In the genomic region with DNA sequence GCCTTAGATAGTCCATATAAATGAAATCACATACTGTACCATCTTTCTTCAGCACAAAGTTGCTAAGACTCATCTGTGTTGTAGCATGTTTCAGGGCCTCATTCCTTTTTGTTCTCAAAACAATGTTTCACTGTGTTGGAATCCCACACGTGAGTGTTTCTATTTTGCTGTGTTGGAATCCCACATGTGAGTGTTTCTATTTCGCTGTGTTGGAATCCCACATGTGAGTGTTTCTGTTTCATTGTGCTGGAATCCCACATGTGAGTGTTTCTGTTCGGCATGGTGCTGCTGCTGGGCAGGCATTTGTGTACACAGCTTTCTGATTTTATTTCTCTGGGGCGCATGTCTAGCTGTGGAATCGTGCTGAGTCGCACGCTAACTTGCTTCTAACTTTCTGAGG, we compare ENCODE assay signal across 11 mouse cellular contexts. TPM values are rescaled to one million over a fixed set of nuclear protein-coding genes. Genes with fewer than 3 reads are reported as not detected.
DNase-seq lines count a peak whose midpoint lies in the region; ATAC-seq and TF ChIP-seq lines count a peak whose summit lies in the region.
"Had no signal": no experiment of that assay in that cellular context is flagged by ENCODE, and none has a peak within 500 bp of the region (broad histone marks: within the 10 kb centered on the region; RNA-seq: fewer than 3 reads in every experiment).

No protein-coding gene starts in this region.

- 67% methylated on average over 7 of the region's 7 CpGs for WGBS in heart, postnatal 0 days
- 65% methylated on average over 7 of the region's 7 CpGs for WGBS in forebrain, embryonic 13.5 days

- intact Hi-C loops in heart, postnatal 25 days (cut with DNase I), result no loop called here

- H3K36me3 ChIP-seq in heart, postnatal 0 days (replicated peaks; ENCODE audit: control insufficient read depth, insufficient read depth, low read length), result no peaks in the 10 kb centered on the region
- H3K36me3 ChIP-seq in forebrain, embryonic 13.5 days (ENCODE audit: poor library complexity, severe bottlenecking), result no peaks in the 10 kb centered on the region
- H3K36me3 ChIP-seq: heart, embryonic 13.5 days; liver, embryonic 15.5 days had no signal

- ATAC-seq in heart, postnatal 0 days (ENCODE audit: insufficient read depth, low read depth), result no peak; the same call in 1 of the 2 replicates
- ATAC-seq in forebrain, embryonic 13.5 days, result peak; percentile 87; the same call in 1 of the 2 replicates
- peak; percentile 65; the same call in 1 of the 2 replicates for ATAC-seq in megakaryocyte-erythroid progenitor cell, adult 5-6 weeks (replicated peaks; ENCODE audit: low FRiP score, low TSS enrichment, poor library complexity, severe bottlenecking)

- no peak for TF ChIP-seq CTCF in heart, postnatal 0 days (IDR thresholded peaks at IDR 0.05; ENCODE audit: low read depth)

- no peak overlapping the region for H3K4me2 ChIP-seq in heart, postnatal 0 days (ENCODE audit: low read depth, low read length)
- H3K4me2 ChIP-seq in forebrain, embryonic 13.5 days, result no peak overlapping the region
- H3K4me2 ChIP-seq: heart, embryonic 13.5 days; liver, embryonic 15.5 days had no signal

- no peak overlapping the region for H3K4me3 ChIP-seq in heart, postnatal 0 days (ENCODE audit: low read depth, low read length)
- H3K4me3 ChIP-seq in forebrain, embryonic 13.5 days, result no peak overlapping the region
- H3K4me3 ChIP-seq: heart, embryonic 13.5 days; liver, embryonic 15.5 days had no signal

- no peak overlapping the region for H3K9ac ChIP-seq in heart, postnatal 0 days (replicated peaks; ENCODE audit: low read depth, low read length)
- H3K9ac ChIP-seq in forebrain, embryonic 13.5 days, result no peak overlapping the region
- H3K9ac ChIP-seq: heart, embryonic 13.5 days; liver, embryonic 15.5 days had no signal

- no peaks in the 10 kb centered on the region for H3K4me1 ChIP-seq in heart, postnatal 0 days (ENCODE audit: control insufficient read depth, insufficient read depth)
- H3K4me1 ChIP-seq in forebrain, embryonic 13.5 days, result no peaks in the 10 kb centered on the region
- H3K4me1 ChIP-seq: liver, embryonic 15.5 days had no signal

- DNase-seq in heart, postnatal 0 days (ENCODE audit: low spot score), result peak; percentile 34
- DNase-seq in heart, postnatal 25 days (ENCODE audit: low spot score), result no peak
- DNase-seq in MN1 (ENCODE audit: low spot score), result peak; percentile 24
- no peak for DNase-seq in gastrocnemius, postnatal 25 days
- DNase-seq in cerebellum, adult 9-10 months, result no peak
- no peak for DNase-seq in gastrocnemius, adult 8-10 months (ENCODE audit: low spot score in 2 of 2)

- H3K27me3 ChIP-seq in heart, postnatal 0 days (ENCODE audit: control insufficient read depth, insufficient read depth, low read length), result no peaks in the 10 kb centered on the region
- peaks cover 15% of the 10 kb centered on the region for H3K27me3 ChIP-seq in forebrain, embryonic 13.5 days
- H3K27me3 ChIP-seq: heart, embryonic 13.5 days; liver, embryonic 15.5 days had no signal

- H3K27ac ChIP-seq in heart, postnatal 0 days (ENCODE audit: low read depth), result no peak overlapping the region
- H3K27ac ChIP-seq in forebrain, embryonic 13.5 days, result no peak overlapping the region
- H3K27ac ChIP-seq: heart, embryonic 13.5 days; liver, embryonic 15.5 days had no signal

- no peaks in the 10 kb centered on the region for H3K9me3 ChIP-seq in heart, postnatal 0 days (replicated peaks; ENCODE audit: control insufficient read depth, low read length)
- no peaks in the 10 kb centered on the region for H3K9me3 ChIP-seq in forebrain, embryonic 13.5 days (replicated peaks)
- H3K9me3 ChIP-seq: heart, embryonic 13.5 days; liver, embryonic 15.5 days had no signal

- TF ChIP-seq EP300 in heart, postnatal 0 days (IDR thresholded peaks at IDR 0.05; ENCODE audit: low read depth), result no peak

RNA-seq across cellular contexts. Expression of a gene that starts 28.7 kb away (rescaled TPM):
- total RNA-seq in heart, postnatal 0 days (2014; rRNA removed; ENCODE audit: low replicate concordance), result 2.1 TPM in 1 of 2 replicates, not detected in the other
- 0.59 and 0.60 TPM in 2 replicates for polyA plus RNA-seq in heart, postnatal 0 days (2015; fragmentation: Nextera tagmentation; extraction: Ambion mirVana)
- total RNA-seq in heart, postnatal 25 days (2021), result 1 to 10 TPM; 1.8 to 2.0 TPM
- polyA plus RNA-seq in forebrain, embryonic 13.5 days (2015; fragmentation: Nextera tagmentation; extraction: Ambion mirVana), result not detected in 2 replicates
- 1.3 and 2.7 TPM in 2 replicates for total RNA-seq in megakaryocyte-erythroid progenitor cell, adult 5-6 weeks (2014; fragmentation: Nextera tagmentation)
- 2.7 and 3.2 TPM in 2 replicates for total RNA-seq in megakaryocyte-erythroid progenitor cell, adult 5-6 weeks (2017)
- not detected for total RNA-seq in gastrocnemius, postnatal 25 days (2021)
- not detected for total RNA-seq in gastrocnemius, adult 8-10 months (2022)
- polyA plus RNA-seq: small intestine, adult 2 months had no signal

Comparison
In these comparisons a context has a peak if more than half of its experiments do, and no peak if none do; other contexts are left out.
1. DNase-seq: peak in heart, postnatal 0 days (single experiment) and MN1 (single experiment); none in heart, postnatal 25 days (single experiment), gastrocnemius, postnatal 25 days (single experiment), cerebellum, adult 9-10 months (single experiment) and gastrocnemius, adult 8-10 months (0 of 2).